Mouse (Mus musculus): ENCODE results near the gene Gclc. TPM values are rescaled to one million over a fixed set of nuclear protein-coding genes. Genes with fewer than 3 reads are reported as not detected.

Gene Gclc
- total RNA-seq (2012; rRNA removed) (20.4 and 22.6 TPM in 2 replicates), total RNA-seq (2014; rRNA removed) (35.7 and 39.2 TPM in 2 replicates), polyA plus RNA-seq (2012; ENCODE audit: insufficient read length, low read depth) (78.3 and 84.8 TPM in 2 replicates)

DNA sequence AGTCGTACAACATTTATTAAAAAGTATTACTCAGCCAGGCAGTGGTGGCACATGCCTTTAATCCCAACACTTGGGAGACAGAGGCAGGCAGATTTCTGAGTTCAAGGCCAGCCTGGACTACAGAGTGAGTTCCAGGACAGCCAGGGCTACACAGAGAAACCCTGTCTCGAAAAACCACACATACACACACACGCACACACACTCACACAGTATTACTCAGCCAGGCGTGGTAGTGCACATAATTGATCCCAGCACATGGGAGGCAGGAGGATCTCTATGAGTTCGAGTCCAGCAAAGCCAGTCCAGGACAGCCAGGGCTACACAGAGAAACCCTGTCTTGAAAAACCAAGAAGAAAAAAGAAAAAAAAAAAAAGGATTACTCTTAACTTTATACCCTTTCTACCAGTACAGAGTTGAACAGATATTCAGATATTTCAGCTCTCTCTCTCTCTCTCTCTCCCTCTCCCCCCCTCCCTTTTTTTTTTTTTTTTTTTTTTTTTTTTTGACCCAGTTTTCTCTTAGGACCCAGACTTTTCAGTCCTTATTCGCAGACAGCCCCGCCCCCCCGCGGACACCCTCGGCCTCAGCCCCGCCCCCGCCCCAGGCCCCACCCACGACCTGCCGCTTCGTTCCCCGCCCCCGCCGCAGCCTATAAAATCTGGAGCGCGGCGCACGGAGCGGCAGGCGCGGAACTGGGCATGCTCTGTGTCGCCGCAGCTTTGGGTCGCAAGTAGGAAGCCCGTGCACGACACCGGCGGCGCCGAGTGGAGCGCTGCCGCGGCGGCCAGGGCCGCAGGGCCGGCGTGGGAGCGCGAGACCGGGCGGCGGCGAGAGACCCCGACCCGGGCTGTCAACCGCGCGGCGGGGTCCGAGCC is at the start of gene Gclc:
Gene Gclc, plus strand, starts transcription at position 683 of the 875 bp plus-strand sequence.
- Histone ChIP-seq H3K9me3 (replicated peaks; ENCODE audit: low read length) (no peaks in the 10 kb centered on the region), H3K27ac (ENCODE audit: insufficient read depth, low read depth) (peak within 1 kb of the TSS; percentile 11), H3K9ac (ENCODE audit: insufficient read depth, low read depth) (peak within 1 kb of the TSS; percentile 47), H3K36me3 (replicated peaks in 1 of 2; ENCODE audit: control insufficient read depth in 1 of 2, insufficient read depth in 1 of 2, low read length in 1 of 2) (peaks cover 0 to 22% of the 10 kb centered on the region in 2 experiments), H3K27me3 (replicated peaks) (no peaks in the 10 kb centered on the region), H3K4me2 (ENCODE audit: insufficient read depth, low read depth, poor library complexity, severe bottlenecking) (peak within 1 kb of the TSS; percentile 9), H3K4me1 (ENCODE audit: control insufficient read depth in 1 of 2, insufficient read depth in 2 of 2) (peaks cover 4 to 61% of the 10 kb centered on the region in 2 experiments), H3K79me2 (replicated peaks; ENCODE audit: control insufficient read depth, extremely low read depth, insufficient read depth, poor library complexity, severe bottlenecking) (peaks cover 23% of the 10 kb centered on the region; the same call in 1 of the 2 replicates), H3K4me3 (replicated peaks in 1 of 3; ENCODE audit: low read depth in 2 of 3, low read length in 2 of 3, poor library complexity in 1 of 3) (peak within 1 kb of the TSS; percentile 61 to 86 (median 86))
- in situ Hi-C loops (cut with MboI; ENCODE audit: low pct_ligation_motif_present, low pct_unique_long_range_greater_than_20kb, low sequenced_read_pairs) = loop anchor here (10.0 kb wide), 1 partner anchor 49 kb away; no protein-coding TSS in a partner anchor
- DNase-seq (ENCODE audit: extremely low read depth) = peak; percentile 87
- dilution Hi-C loops (cut with MboI; ENCODE audit: extremely low pct_ligation_motif_present, extremely low pct_unique_long_range_greater_than_20kb, low sequenced_read_pairs) = no loop called here
- TF ChIP-seq EP300 (IDR thresholded peaks at IDR 0.05; ENCODE audit: low read length) (no peak), POLR2AphosphoS2 (IDR thresholded peaks at IDR 0.05; ENCODE audit: low read depth, low read length) (peak; percentile 68; the same call in 1 of the 2 replicates), ZNF384 (IDR thresholded peaks at IDR 0.05; ENCODE audit: low read depth, low read length) (peak; percentile 92), RCOR1 (conservative IDR thresholded peaks at IDR 0.05; ENCODE audit: low read depth, low read length) (no peak), CHD1 (IDR thresholded peaks at IDR 0.05; ENCODE audit: low read depth, low read length) (no peak), GABPA (IDR thresholded peaks at IDR 0.05; ENCODE audit: insufficient replicate concordance, low read depth, low read length) (no peak), JUN (IDR thresholded peaks at IDR 0.05; ENCODE audit: insufficient read depth, low read depth, low read length) (no peak), POLR2A (IDR thresholded peaks at IDR 0.05; ENCODE audit: low read depth, low read length) (peak; percentile 96), NELFE (IDR thresholded peaks at IDR 0.05; ENCODE audit: low read depth, low read length) (peak; percentile 87), TBP (conservative IDR thresholded peaks at IDR 0.05; ENCODE audit: low read depth, low read length) (no peak; the same call in 1 of the 2 replicates), MAZ (IDR thresholded peaks at IDR 0.05; ENCODE audit: low read depth, low read length) (no peak), KAT2A (IDR thresholded peaks at IDR 0.05; ENCODE audit: insufficient replicate concordance, low read length) (no peak), USF2 (conservative IDR thresholded peaks at IDR 0.05; ENCODE audit: low read depth, low read length) (no peak), IRF4 (IDR thresholded peaks at IDR 0.05; ENCODE audit: low read depth, low read length) (0 out of 2 replicates have a peak, but pooled peaks have one; percentile 20), UBTF (IDR thresholded peaks at IDR 0.05; ENCODE audit: low read depth, low read length) (no peak), JUND (conservative IDR thresholded peaks at IDR 0.05; ENCODE audit: low read depth, low read length) (no peak), ZC3H11A (IDR thresholded peaks at IDR 0.05; ENCODE audit: low read depth, low read length) (no peak), MAX (IDR thresholded peaks at IDR 0.05; ENCODE audit: low read length) (no peak), ZKSCAN1 (IDR thresholded peaks at IDR 0.05; ENCODE audit: borderline replicate concordance, low read depth, low read length) (no peak), NRF1 (IDR thresholded peaks at IDR 0.05; ENCODE audit: low read depth, low read length) (peak; percentile 82), E2F4 (IDR thresholded peaks at IDR 0.05; ENCODE audit: insufficient replicate concordance, low read depth, low read length) (no peak), HCFC1 (IDR thresholded peaks at IDR 0.05; ENCODE audit: low read depth, low read length) (peak; percentile 56), PAX5 (IDR thresholded peaks at IDR 0.05; ENCODE audit: low read length) (no peak), RAD21 (IDR thresholded peaks at IDR 0.05; ENCODE audit: low read depth, low read length) (no peak), ELF1 (IDR thresholded peaks at IDR 0.05; ENCODE audit: low read depth, low read length) (peak; percentile 74), SMC3 (IDR thresholded peaks at IDR 0.05; ENCODE audit: low read depth, low read length) (no peak), USF1 (IDR thresholded peaks at IDR 0.05; ENCODE audit: low read depth, low read length) (no peak), MYC (IDR thresholded peaks at IDR 0.05; ENCODE audit: low read depth, low read length) (no peak), ZMIZ1 (IDR thresholded peaks at IDR 0.05; ENCODE audit: low read depth, low read length) (peak; percentile 97), ETS1 (conservative IDR thresholded peaks at IDR 0.05; ENCODE audit: low read depth, low read length) (no peak), MEF2A (IDR thresholded peaks at IDR 0.05; ENCODE audit: borderline replicate concordance, low read depth, low read length) (0 out of 2 replicates have a peak, but pooled peaks have one; percentile 47), SIN3A (IDR thresholded peaks at IDR 0.05; ENCODE audit: low read length) (peak; percentile 57; the same call in 1 of the 2 replicates), MAFK (IDR thresholded peaks at IDR 0.05; ENCODE audit: insufficient replicate concordance, low read length) (no peak), TCF12 (IDR thresholded peaks at IDR 0.05; ENCODE audit: low read depth, low read length) (peak; percentile 68; the same call in 1 of the 2 replicates), CHD2 (IDR thresholded peaks at IDR 0.05; ENCODE audit: low read length) (peak; percentile 58; the same call in 1 of the 2 replicates), CTCF (conservative IDR thresholded peaks at IDR 0.05 in 1 of 2, IDR thresholded peaks at IDR 0.05 in 1 of 2; ENCODE audit: low read depth in 2 of 2, low read length in 2 of 2) (no peak; a peak in 1 of 4 replicates), BHLHE40 (IDR thresholded peaks at IDR 0.05; ENCODE audit: low read depth, low read length) (peak; percentile 72)
